In the genomic region with DNA sequence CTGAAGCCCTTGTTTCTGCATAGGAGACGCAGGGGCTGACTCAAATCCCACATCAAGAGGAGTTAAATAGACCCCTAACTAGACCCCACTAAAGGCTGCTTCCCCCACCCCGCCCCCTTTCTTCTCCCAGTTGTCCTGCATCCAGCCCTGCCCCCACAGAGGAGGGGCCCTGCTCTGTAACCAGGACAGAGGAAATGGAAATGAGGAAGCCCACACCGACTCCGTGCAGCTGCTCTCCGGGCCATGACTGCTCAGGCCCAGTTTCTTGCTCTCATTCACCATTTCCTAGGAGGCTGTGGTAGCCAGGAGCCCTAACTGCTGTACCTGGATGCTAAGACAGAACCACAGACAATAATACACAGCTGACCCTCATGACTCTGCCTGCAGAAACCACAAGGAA, we compare ENCODE assay signal across 9 mouse cellular contexts. TPM values are rescaled to one million over a fixed set of nuclear protein-coding genes. Genes with fewer than 3 reads are reported as not detected.
A peak's percentile ranks its signal among the peaks of the same experiment; 100 is the strongest.
DNase-seq lines count a peak whose midpoint lies in the region; ATAC-seq and TF ChIP-seq lines count a peak whose summit lies in the region.
"Had no signal": no experiment of that assay in that cellular context is flagged by ENCODE, and none has a peak within 500 bp of the region (broad histone marks: within the 10 kb centered on the region; RNA-seq: fewer than 3 reads in every experiment).

No protein-coding gene starts in this region.

- H3K36me3 ChIP-seq in stomach, embryonic 14.5 days (ENCODE audit: control insufficient read depth, insufficient read depth, low read length) = no peaks in the 10 kb centered on the region
- H3K36me3 ChIP-seq in stomach, postnatal 0 days (ENCODE audit: control insufficient read depth, insufficient read depth, low read length) = no peaks in the 10 kb centered on the region
- H3K36me3 ChIP-seq in hindbrain, embryonic 14.5 days (replicated peaks; ENCODE audit: control insufficient read depth, insufficient read depth) = peaks cover 19% of the 10 kb centered on the region

- no peak overlapping the region for H3K9ac ChIP-seq in stomach, embryonic 14.5 days (replicated peaks; ENCODE audit: low read depth, low read length)
- no peak overlapping the region for H3K9ac ChIP-seq in stomach, postnatal 0 days (ENCODE audit: low read length)
- 0 out of 2 replicates have a peak overlapping the region, but pooled peaks have one; percentile 26 for H3K9ac ChIP-seq in hindbrain, embryonic 14.5 days

- TF ChIP-seq CTCF in stomach, postnatal 0 days (IDR thresholded peaks at IDR 0.05; ENCODE audit: low read depth) = no peak

- H3K9me3 ChIP-seq in stomach, embryonic 14.5 days (ENCODE audit: control insufficient read depth, low read depth, low read length) = no peaks in the 10 kb centered on the region
- H3K9me3 ChIP-seq in stomach, postnatal 0 days (ENCODE audit: control insufficient read depth, low read length) = no peaks in the 10 kb centered on the region
- no peaks in the 10 kb centered on the region for H3K9me3 ChIP-seq in hindbrain, embryonic 14.5 days (ENCODE audit: control insufficient read depth, low read length)

- 29% methylated on average over 5 of the region's 5 CpGs for WGBS in stomach, embryonic 14.5 days
- WGBS in stomach, postnatal 0 days = 32% methylated on average over 5 of the region's 5 CpGs
- WGBS in hindbrain, embryonic 14.5 days = 5% methylated on average over 5 of the region's 5 CpGs

- H3K4me3 ChIP-seq in stomach, embryonic 14.5 days (ENCODE audit: low read depth, low read length) = no peak overlapping the region
- no peak overlapping the region for H3K4me3 ChIP-seq in stomach, postnatal 0 days (ENCODE audit: low read depth, low read length)
- H3K4me3 ChIP-seq in hindbrain, embryonic 14.5 days (replicated peaks; ENCODE audit: low read length) = no peak overlapping the region

- peak; percentile 49 for DNase-seq in kidney, postnatal 10 days
- no peak for DNase-seq in kidney, adult 11 months
- DNase-seq in stomach, postnatal 0 days (ENCODE audit: low spot score) = no peak
- DNase-seq in hindbrain, embryonic 14.5 days (ENCODE audit: low spot score) = no peak
- no peak for DNase-seq in thymus, postnatal 0 days (ENCODE audit: low spot score)
- no peak for DNase-seq in spleen, postnatal 36 days (ENCODE audit: low spot score in 2 of 2)
- no peak for DNase-seq in thymus, adult 18-20 months
- DNase-seq: right cerebral cortex, adult 18-20 months had no signal

- H3K27me3 ChIP-seq in stomach, embryonic 14.5 days (ENCODE audit: control insufficient read depth, insufficient read depth, low read length) = no peaks in the 10 kb centered on the region
- H3K27me3 ChIP-seq in stomach, postnatal 0 days (ENCODE audit: control insufficient read depth, insufficient read depth, low read length) = no peaks in the 10 kb centered on the region
- H3K27me3 ChIP-seq in hindbrain, embryonic 14.5 days (ENCODE audit: control insufficient read depth, insufficient read depth, low read length) = no peaks in the 10 kb centered on the region

- H3K27ac ChIP-seq in stomach, embryonic 14.5 days (ENCODE audit: low read length) = no peak overlapping the region
- no peak overlapping the region for H3K27ac ChIP-seq in stomach, postnatal 0 days (replicated peaks)
- no peak overlapping the region for H3K27ac ChIP-seq in hindbrain, embryonic 14.5 days

- no peak overlapping the region for H3K4me2 ChIP-seq in stomach, embryonic 14.5 days (replicated peaks; ENCODE audit: low read depth, low read length)
- H3K4me2 ChIP-seq in stomach, postnatal 0 days (replicated peaks; ENCODE audit: low read depth) = no peak overlapping the region
- H3K4me2 ChIP-seq in hindbrain, embryonic 14.5 days (replicated peaks) = no peak overlapping the region

- TF ChIP-seq EP300 in stomach, postnatal 0 days (optimal IDR thresholded peaks at IDR 0.05) = no peak

- peaks cover 15% of the 10 kb centered on the region for H3K4me1 ChIP-seq in stomach, embryonic 14.5 days (ENCODE audit: control insufficient read depth, insufficient read depth, low read length)
- H3K4me1 ChIP-seq in stomach, postnatal 0 days (replicated peaks; ENCODE audit: control insufficient read depth, insufficient read depth) = no peaks in the 10 kb centered on the region
- H3K4me1 ChIP-seq in hindbrain, embryonic 14.5 days (replicated peaks; ENCODE audit: control insufficient read depth, insufficient read depth, low read length) = peaks cover 6% of the 10 kb centered on the region; the same call in 1 of the 2 replicates

- ATAC-seq in stomach, embryonic 14.5 days (ENCODE audit: insufficient number of reproducible peaks, insufficient read depth, low FRiP score, low read depth) = peak; percentile 2; the same call in 1 of the 2 replicates
- ATAC-seq in stomach, postnatal 0 days (ENCODE audit: low FRiP score, low TSS enrichment) = no peak
- 0 out of 2 replicates have a peak, but pooled peaks have one; percentile 43 for ATAC-seq in hindbrain, embryonic 14.5 days (ENCODE audit: low FRiP score)

RNA-seq across cellular contexts. Expression of gene Myo7a, which starts 36.9 kb away (rescaled TPM):
- 10.1 and 12.7 TPM in 2 replicates for polyA plus RNA-seq in stomach, embryonic 14.5 days (2014; fragmentation: Nextera tagmentation; extraction: Ambion mirVana)
- polyA plus RNA-seq in stomach, postnatal 0 days (2015; fragmentation: Nextera tagmentation; extraction: Ambion mirVana) = 2.1 and 2.4 TPM in 2 replicates
- 20.0 and 24.3 TPM in 2 replicates for polyA plus RNA-seq in hindbrain, embryonic 14.5 days (2014; fragmentation: Nextera tagmentation; extraction: Ambion mirVana)
- polyA plus RNA-seq in thymus, postnatal 0 days (2015; fragmentation: Nextera tagmentation; extraction: Ambion mirVana) = 2.6 and 2.8 TPM in 2 replicates
